Mouse (Mus musculus): ENCODE measurements around the gene Arnt2. TPM values are rescaled to one million over a fixed set of nuclear protein-coding genes. Genes with fewer than 3 reads are reported as not detected.

Gene Arnt2
- total and polyA plus RNA-seq, 3 experiments: 0.03 to 0.27 (median 0.17) TPM

- Histone ChIP-seq H3K27me3 (replicated peaks) (no peaks in the 10 kb centered on the region), H3K4me2 (ENCODE audit: insufficient read depth, low read depth, poor library complexity, severe bottlenecking) (no peak overlapping the region), H3K9ac (ENCODE audit: insufficient read depth, low read depth) (no peak overlapping the region), H3K36me3 (replicated peaks in 1 of 2; ENCODE audit: control insufficient read depth in 1 of 2, insufficient read depth in 1 of 2, low read length in 1 of 2) (no peaks in the 10 kb centered on the region), H3K79me2 (replicated peaks; ENCODE audit: control insufficient read depth, extremely low read depth, insufficient read depth, poor library complexity, severe bottlenecking) (no peaks in the 10 kb centered on the region), H3K9me3 (replicated peaks; ENCODE audit: low read length) (no peaks in the 10 kb centered on the region), H3K4me3 (replicated peaks in 1 of 3; ENCODE audit: low read depth in 2 of 3, low read length in 2 of 3, poor library complexity in 1 of 3) (no peak overlapping the region), H3K4me1 (ENCODE audit: control insufficient read depth in 1 of 2, insufficient read depth in 2 of 2) (peaks cover 2 to 8% of the 10 kb centered on the region in 2 experiments; a peak in 2 of 4 replicates), H3K27ac (ENCODE audit: insufficient read depth, low read depth) (no peak overlapping the region)
- DNase-seq (ENCODE audit: extremely low read depth): no peak
- in situ Hi-C loops (cut with MboI; ENCODE audit: low pct_ligation_motif_present, low pct_unique_long_range_greater_than_20kb, low sequenced_read_pairs): no loop called here
- dilution Hi-C loops (cut with MboI; ENCODE audit: extremely low pct_ligation_motif_present, extremely low pct_unique_long_range_greater_than_20kb, low sequenced_read_pairs): no loop called here
- TF ChIP-seq CHD2 (IDR thresholded peaks at IDR 0.05; ENCODE audit: low read length) (no peak), SIN3A (IDR thresholded peaks at IDR 0.05; ENCODE audit: low read length) (no peak), MAFK (IDR thresholded peaks at IDR 0.05; ENCODE audit: insufficient replicate concordance, low read length) (no peak), ZMIZ1 (IDR thresholded peaks at IDR 0.05; ENCODE audit: low read depth, low read length) (no peak), MAZ (IDR thresholded peaks at IDR 0.05; ENCODE audit: low read depth, low read length) (no peak), NRF1 (IDR thresholded peaks at IDR 0.05; ENCODE audit: low read depth, low read length) (no peak), POLR2AphosphoS2 (IDR thresholded peaks at IDR 0.05; ENCODE audit: low read depth, low read length) (no peak), JUND (conservative IDR thresholded peaks at IDR 0.05; ENCODE audit: low read depth, low read length) (no peak)
Observed at GRCm38 (mm10) chr7:84397320-84397719, 12.7 kb downstream of the Arnt2 start.

- no peaks in the 10 kb centered on the region for H3K36me3 ChIP-seq (replicated peaks in 1 of 2; ENCODE audit: control insufficient read depth in 1 of 2, insufficient read depth in 1 of 2, low read length in 1 of 2)
- H3K4me1 ChIP-seq (ENCODE audit: control insufficient read depth in 1 of 2, insufficient read depth in 2 of 2): peaks cover 0 to under 1% of the 10 kb centered on the region in 2 experiments; a peak in 1 of 4 replicates
- no peaks in the 10 kb centered on the region for H3K79me2 ChIP-seq (replicated peaks; ENCODE audit: control insufficient read depth, extremely low read depth, insufficient read depth, poor library complexity, severe bottlenecking)
- no peak overlapping the region for H3K4me2 ChIP-seq (ENCODE audit: insufficient read depth, low read depth, poor library complexity, severe bottlenecking)
- H3K27ac ChIP-seq (ENCODE audit: insufficient read depth, low read depth): no peak overlapping the region
- H3K27me3 ChIP-seq (replicated peaks): no peaks in the 10 kb centered on the region
- dilution Hi-C loops (cut with MboI; ENCODE audit: extremely low pct_ligation_motif_present, extremely low pct_unique_long_range_greater_than_20kb, low sequenced_read_pairs) (no loop called here), in situ Hi-C loops (cut with MboI; ENCODE audit: low pct_ligation_motif_present, low pct_unique_long_range_greater_than_20kb, low sequenced_read_pairs) (no loop called here)
- no peaks in the 10 kb centered on the region for H3K9me3 ChIP-seq (replicated peaks; ENCODE audit: low read length)
- H3K9ac ChIP-seq (ENCODE audit: insufficient read depth, low read depth): no peak overlapping the region
- no peak for TF ChIP-seq ZKSCAN1 (IDR thresholded peaks at IDR 0.05; ENCODE audit: borderline replicate concordance, low read depth, low read length)
- TF ChIP-seq RCOR1 (conservative IDR thresholded peaks at IDR 0.05; ENCODE audit: low read depth, low read length): no peak
- no peak for TF ChIP-seq POLR2AphosphoS2 (IDR thresholded peaks at IDR 0.05; ENCODE audit: low read depth, low read length)
- TF ChIP-seq CHD2 (IDR thresholded peaks at IDR 0.05; ENCODE audit: low read length): no peak
- no peak for DNase-seq (ENCODE audit: extremely low read depth)
- no peak overlapping the region for H3K4me3 ChIP-seq (replicated peaks in 1 of 3; ENCODE audit: low read depth in 2 of 3, low read length in 2 of 3, poor library complexity in 1 of 3)
Observed at GRCm38 (mm10) chr7:84396581-84396980, 13.4 kb downstream of the Arnt2 start.

- Histone ChIP-seq H3K4me1 (ENCODE audit: control insufficient read depth in 1 of 2, insufficient read depth in 2 of 2) (peaks cover 7 to 38% of the 10 kb centered on the region in 2 experiments; a peak in 3 of 4 replicates), H3K79me2 (replicated peaks; ENCODE audit: control insufficient read depth, extremely low read depth, insufficient read depth, poor library complexity, severe bottlenecking) (no peaks in the 10 kb centered on the region), H3K27me3 (replicated peaks) (no peaks in the 10 kb centered on the region), H3K9ac (ENCODE audit: insufficient read depth, low read depth) (no peak overlapping the region), H3K4me2 (ENCODE audit: insufficient read depth, low read depth, poor library complexity, severe bottlenecking) (no peak overlapping the region), H3K4me3 (replicated peaks in 1 of 3; ENCODE audit: low read depth in 2 of 3, low read length in 2 of 3, poor library complexity in 1 of 3) (no peak overlapping the region), H3K9me3 (replicated peaks; ENCODE audit: low read length) (no peaks in the 10 kb centered on the region), H3K36me3 (replicated peaks in 1 of 2; ENCODE audit: control insufficient read depth in 1 of 2, insufficient read depth in 1 of 2, low read length in 1 of 2) (no peaks in the 10 kb centered on the region), H3K27ac (ENCODE audit: insufficient read depth, low read depth) (no peak overlapping the region)
- no peak for DNase-seq (ENCODE audit: extremely low read depth)
- dilution Hi-C loops (cut with MboI; ENCODE audit: extremely low pct_ligation_motif_present, extremely low pct_unique_long_range_greater_than_20kb, low sequenced_read_pairs): no loop called here
- in situ Hi-C loops (cut with MboI; ENCODE audit: low pct_ligation_motif_present, low pct_unique_long_range_greater_than_20kb, low sequenced_read_pairs): no loop called here
- TF ChIP-seq KAT2A (IDR thresholded peaks at IDR 0.05; ENCODE audit: insufficient replicate concordance, low read length) (no peak), TBP (conservative IDR thresholded peaks at IDR 0.05; ENCODE audit: low read depth, low read length) (no peak), SIN3A (IDR thresholded peaks at IDR 0.05; ENCODE audit: low read length) (no peak), POLR2A (IDR thresholded peaks at IDR 0.05; ENCODE audit: low read depth, low read length) (no peak), ELF1 (IDR thresholded peaks at IDR 0.05; ENCODE audit: low read depth, low read length) (no peak), RAD21 (IDR thresholded peaks at IDR 0.05; ENCODE audit: low read depth, low read length) (no peak), NELFE (IDR thresholded peaks at IDR 0.05; ENCODE audit: low read depth, low read length) (no peak), BHLHE40 (IDR thresholded peaks at IDR 0.05; ENCODE audit: low read depth, low read length) (no peak), ZNF384 (IDR thresholded peaks at IDR 0.05; ENCODE audit: low read depth, low read length) (no peak), USF1 (IDR thresholded peaks at IDR 0.05; ENCODE audit: low read depth, low read length) (no peak), TCF12 (IDR thresholded peaks at IDR 0.05; ENCODE audit: low read depth, low read length) (no peak), JUN (IDR thresholded peaks at IDR 0.05; ENCODE audit: insufficient read depth, low read depth, low read length) (no peak), ETS1 (conservative IDR thresholded peaks at IDR 0.05; ENCODE audit: low read depth, low read length) (no peak), GABPA (IDR thresholded peaks at IDR 0.05; ENCODE audit: insufficient replicate concordance, low read depth, low read length) (no peak), MYC (IDR thresholded peaks at IDR 0.05; ENCODE audit: low read depth, low read length) (no peak), MEF2A (IDR thresholded peaks at IDR 0.05; ENCODE audit: borderline replicate concordance, low read depth, low read length) (no peak), E2F4 (IDR thresholded peaks at IDR 0.05; ENCODE audit: insufficient replicate concordance, low read depth, low read length) (no peak), HCFC1 (IDR thresholded peaks at IDR 0.05; ENCODE audit: low read depth, low read length) (no peak)
Observed at GRCm38 (mm10) chr7:84387826-84388225, 22.1 kb downstream of the Arnt2 start.
